Mouse (Mus musculus) lung, postnatal 0 days (tissue): ENCODE measurements around the gene Arhgap24. TPM values are rescaled to one million over a fixed set of nuclear protein-coding genes. Genes with fewer than 3 reads are reported as not detected.

Experiments used
- ATAC-seq: fragments of 200-750 bp; cut with Nextera tagmentation; 2 replicates; pipeline ENCODE4 v1.8.0; 2017; ENCODE audit warnings: moderate library complexity
- DNase-seq: peaks from one replicate; pipeline ENCODE4 v3.0.0-alpha.2; 2016; ENCODE audit warnings: low spot score
- H3K27ac ChIP-seq: fragments of 300-500 bp; sonication (generic); 2 replicates; pipeline ENCODE4 v1.5.1; 2014; ENCODE audit warnings: antibody characterized with exemption, mild to moderate bottlenecking, low read length, mixed read lengths
- H3K27me3 ChIP-seq: fragments of 300-500 bp; sonication (generic); replicated peaks from 2 replicates; pipeline ENCODE4 v1.6.1; 2014; ENCODE audit warnings: low read length, mixed read lengths; ENCODE audit not compliant: insufficient read depth
- H3K36me3 ChIP-seq: fragments of 300-500 bp; sonication (generic); 2 replicates; pipeline ENCODE4 v1.6.1; 2014; ENCODE audit warnings: low read length, mixed read lengths; ENCODE audit not compliant: insufficient read depth
- H3K4me1 ChIP-seq: fragments of 300-500 bp; sonication (generic); 2 replicates; pipeline ENCODE4 v1.6.1; 2014; ENCODE audit warnings: antibody characterized with exemption, low read depth, low read length, mixed read lengths; ENCODE audit not compliant: insufficient read depth
- H3K4me2 ChIP-seq: fragments of 300-500 bp; sonication (generic); replicated peaks from 2 replicates; pipeline ENCODE4 v1.6.1; 2014; ENCODE audit warnings: low read depth, mild to moderate bottlenecking, low read length, moderate library complexity, mixed read lengths
- H3K4me3 ChIP-seq: fragments of 300-500 bp; sonication (generic); 2 replicates; pipeline ENCODE4 v1.5.1; 2014; ENCODE audit warnings: low read depth, low read length
- H3K9ac ChIP-seq: fragments of 300-500 bp; sonication (generic); replicated peaks from 2 replicates; pipeline ENCODE4 v1.6.1; 2014; ENCODE audit warnings: low read depth, mild to moderate bottlenecking
- H3K9me3 ChIP-seq: fragments of 300-500 bp; sonication (generic); 2 replicates; pipeline ENCODE4 v1.6.1; 2016; ENCODE audit warnings: low read length, mixed read lengths
- CTCF ChIP-seq: IDR thresholded peaks from 2 replicates; pipeline ENCODE4 v1.5.1; 2016; ENCODE audit warnings: antibody characterized with exemption, mild to moderate bottlenecking
- EP300 ChIP-seq: IDR thresholded peaks from 2 replicates; pipeline ENCODE4 v1.6.1; 2016; ENCODE audit warnings: antibody characterized with exemption, mild to moderate bottlenecking, control low read depth
- WGBS: fragments of 180-500 bp; shearing (Covaris S2); extraction: QIAGEN DNeasy Blood & Tissue Kit; methylation state at CpG from one replicate; pipeline ENCODE4 v1.1.7; 2014; 5-methylcytosine and 5-hydroxymethylcytosine counted together
- polyA plus RNA-seq: library from polyadenylated mRNA; unstranded; fragments of >200 nt; fragmentation: Nextera tagmentation; extraction: Ambion mirVana; gene quantifications from 2 replicates; pipeline ENCODE4 v1.2.1, GENCODE M21; 2015

Arhgap24 gene
- polyA plus RNA-seq, 1 experiment from 2014 or later = 28.2 TPM

DNA sequence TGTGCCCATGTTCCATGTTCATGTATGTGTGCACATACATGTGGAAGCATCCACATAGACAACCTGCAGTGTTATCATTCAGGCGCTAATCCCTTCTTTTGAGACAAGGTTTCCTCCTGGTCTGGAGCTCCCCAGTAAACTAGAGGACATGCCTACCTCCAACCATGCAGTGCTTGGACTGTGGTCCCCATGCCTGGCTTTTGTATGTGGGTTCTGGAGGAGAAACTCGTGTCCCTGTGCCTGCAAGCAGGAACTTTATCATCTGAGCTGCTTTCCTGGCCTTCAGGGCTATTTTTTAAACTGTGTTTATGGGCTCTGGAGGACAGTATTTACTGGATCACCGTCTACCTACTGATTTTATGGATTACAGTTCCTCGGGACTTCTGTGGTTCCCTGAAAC, 262.9 kb downstream of the Arhgap24 start:
- WGBS = 77% methylated on average over 4 of the region's 4 CpGs
- DNase-seq (no peak), ATAC-seq (no peak)
- H3K4me2 ChIP-seq = no peak overlapping the region
- no peaks in the 10 kb centered on the region for H3K9me3 ChIP-seq
- no peaks in the 10 kb centered on the region for H3K27me3 ChIP-seq
- TF ChIP-seq EP300 = no peak
- no peak for TF ChIP-seq CTCF
- H3K4me3 ChIP-seq = no peak overlapping the region
- no peaks in the 10 kb centered on the region for H3K36me3 ChIP-seq
- no peak overlapping the region for H3K9ac ChIP-seq
- H3K27ac ChIP-seq = no peak overlapping the region
- 0 out of 2 replicates have a peak, but pooled peaks cover 4% of the 10 kb centered on the region for H3K4me1 ChIP-seq

DNA sequence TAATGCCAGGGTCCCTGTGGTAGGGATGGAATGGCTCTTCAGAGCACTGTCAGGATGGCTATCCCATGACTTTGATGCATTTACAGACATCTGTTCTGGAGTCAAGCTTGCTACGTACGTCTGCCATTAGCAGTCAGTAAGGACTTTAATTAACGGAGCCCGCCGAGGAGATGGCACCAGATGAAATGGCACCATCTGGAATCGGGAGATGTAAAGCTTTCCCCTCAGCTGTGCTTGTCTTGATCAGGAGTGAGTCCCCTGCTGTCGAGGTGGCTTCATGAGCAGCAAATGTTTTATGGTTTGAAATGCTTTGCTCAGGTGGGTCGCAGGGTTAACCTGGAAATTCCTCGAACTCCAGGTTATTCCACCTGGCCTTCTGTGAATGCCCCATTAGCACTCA, 267.0 kb downstream of the Arhgap24 start:
- Histone ChIP-seq H3K4me2 (no peak overlapping the region), H3K9me3 (no peaks in the 10 kb centered on the region), H3K36me3 (no peaks in the 10 kb centered on the region), H3K4me1 (no peaks in the 10 kb centered on the region), H3K27me3 (no peaks in the 10 kb centered on the region), H3K4me3 (no peak overlapping the region), H3K9ac (no peak overlapping the region), H3K27ac (no peak overlapping the region)
- ATAC-seq = no peak
- no peak for DNase-seq
- TF ChIP-seq EP300 (no peak), CTCF (no peak)
- 91% methylated on average over 9 of the region's 9 CpGs for WGBS

- TF ChIP-seq CTCF = no peak
- Histone ChIP-seq H3K27me3 (no peaks in the 10 kb centered on the region), H3K36me3 (no peaks in the 10 kb centered on the region), H3K4me2 (no peak overlapping the region), H3K27ac (no peak overlapping the region), H3K4me1 (no peaks in the 10 kb centered on the region), H3K4me3 (no peak overlapping the region), H3K9me3 (no peaks in the 10 kb centered on the region), H3K9ac (no peak overlapping the region)
- 53% methylated on average over 8 of the region's 8 CpGs for WGBS
- DNase-seq (peak; percentile 12), ATAC-seq (no peak)
Observed at GRCm38 (mm10) chr5:102749020-102749419, 267.8 kb downstream of the Arhgap24 start.

GRCm38 (mm10) chr5:102750674-102751073, 269.5 kb downstream of the Arhgap24 start:
- H3K9me3 ChIP-seq = no peaks in the 10 kb centered on the region
- no peak overlapping the region for H3K4me3 ChIP-seq
- no peaks in the 10 kb centered on the region for H3K4me1 ChIP-seq
- H3K27me3 ChIP-seq = no peaks in the 10 kb centered on the region
- no peak for DNase-seq
- no peak overlapping the region for H3K4me2 ChIP-seq
- no peak overlapping the region for H3K27ac ChIP-seq
- H3K9ac ChIP-seq = no peak overlapping the region
- no peaks in the 10 kb centered on the region for H3K36me3 ChIP-seq
- no peak for ATAC-seq
- 66% methylated on average over 5 of the region's 5 CpGs for WGBS
- TF ChIP-seq CTCF (no peak), EP300 (no peak)

- Histone ChIP-seq H3K4me2 (no peak overlapping the region), H3K27ac (no peak overlapping the region), H3K36me3 (no peaks in the 10 kb centered on the region), H3K27me3 (no peaks in the 10 kb centered on the region), H3K4me3 (no peak overlapping the region), H3K9ac (no peak overlapping the region), H3K9me3 (no peaks in the 10 kb centered on the region), H3K4me1 (no peaks in the 10 kb centered on the region)
- no peak for DNase-seq
- TF ChIP-seq EP300 (no peak), CTCF (no peak)
- ATAC-seq = no peak
- 17% methylated on average over 5 of the region's 5 CpGs for WGBS
Observed at GRCm38 (mm10) chr5:102751661-102752307, 270.6 kb downstream of the Arhgap24 start.

DNA sequence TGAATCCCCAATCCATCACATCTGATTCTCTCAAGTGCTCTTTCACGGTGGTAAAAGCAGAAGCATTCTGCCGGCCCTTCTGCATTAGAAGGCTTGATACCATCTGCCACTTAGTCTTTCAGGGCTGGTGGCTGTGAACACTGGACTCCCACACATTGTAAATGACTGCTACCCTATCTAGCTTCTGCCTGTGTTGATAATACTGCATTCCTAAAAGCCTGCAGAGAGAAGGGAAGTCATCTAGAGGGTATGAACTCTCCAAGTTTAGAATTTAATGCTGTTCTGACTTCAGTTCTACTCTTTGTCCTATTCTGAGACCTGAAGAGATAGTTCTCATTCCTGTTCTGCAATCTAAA, 271.1 kb downstream of the Arhgap24 start:
- ATAC-seq (no peak), DNase-seq (no peak)
- Histone ChIP-seq H3K36me3 (no peaks in the 10 kb centered on the region), H3K4me1 (no peaks in the 10 kb centered on the region), H3K27ac (no peak overlapping the region), H3K9me3 (no peaks in the 10 kb centered on the region), H3K4me2 (no peak overlapping the region), H3K9ac (no peak overlapping the region), H3K4me3 (no peak overlapping the region), H3K27me3 (no peaks in the 10 kb centered on the region)
- WGBS = 14% methylated on average over 2 of the region's 2 CpGs
- TF ChIP-seq CTCF = no peak
- no peak for TF ChIP-seq EP300

DNA sequence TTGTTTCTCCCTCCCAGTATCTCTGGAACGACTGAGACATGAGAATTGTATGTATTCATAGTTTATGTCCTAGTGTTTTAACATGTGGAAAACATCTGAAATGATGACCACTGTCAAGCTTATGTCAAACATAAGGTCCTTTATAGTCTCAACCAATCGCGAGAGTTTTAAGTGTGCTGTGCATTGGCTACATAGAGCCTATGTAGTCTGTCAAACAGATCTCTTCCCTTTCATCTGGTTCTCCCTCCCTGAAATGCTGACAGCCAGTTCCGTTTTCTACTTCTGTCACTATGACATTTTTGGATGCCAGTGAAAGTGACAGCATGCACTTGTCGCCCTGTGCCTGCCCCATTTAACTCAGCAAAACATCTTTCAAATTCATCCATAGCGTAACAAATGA, 275.8 kb downstream of the Arhgap24 start:
- H3K9me3 ChIP-seq = no peaks in the 10 kb centered on the region
- H3K4me2 ChIP-seq = no peak overlapping the region
- no peak overlapping the region for H3K27ac ChIP-seq
- DNase-seq (peak; percentile 12), ATAC-seq (peak; percentile 43)
- TF ChIP-seq CTCF (no peak), EP300 (no peak)
- no peaks in the 10 kb centered on the region for H3K36me3 ChIP-seq
- WGBS = 61% methylated on average over 6 of the region's 6 CpGs
- no peaks in the 10 kb centered on the region for H3K27me3 ChIP-seq
- H3K4me3 ChIP-seq = no peak overlapping the region
- no peak overlapping the region for H3K9ac ChIP-seq
- H3K4me1 ChIP-seq = no peaks in the 10 kb centered on the region
